Mouse (Mus musculus) yolk sac, embryonic 10.5 days (tissue): Measurements from ENCODE around the gene C2cd4b.

ENCODE experiments used
- DNase-seq: peaks from one replicate; pipeline ENCODE4 v3.0.0-alpha.2; 2017; ENCODE audit warnings: low spot score

C2cd4b gene

DNA sequence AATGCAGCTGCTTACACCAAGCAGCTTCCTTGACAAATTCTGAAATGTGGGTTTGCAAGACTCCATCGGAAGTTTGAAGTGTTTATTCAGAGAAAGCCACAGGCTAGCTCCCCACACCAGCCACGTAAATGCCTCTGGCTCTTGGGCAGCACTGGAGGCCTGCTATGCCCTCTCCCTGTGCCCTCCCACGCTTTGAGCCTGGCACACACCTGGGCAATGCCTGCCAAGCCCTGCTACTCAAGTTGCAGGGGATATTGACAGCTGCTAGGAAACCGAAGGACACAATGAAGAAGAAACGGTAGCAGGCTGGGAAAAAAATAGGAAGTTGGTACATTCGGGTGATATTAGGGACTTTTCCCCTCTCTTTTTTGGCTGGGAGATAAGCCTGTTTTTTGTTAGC is 15.0 kb downstream of the C2cd4b start:
- DNase-seq = no peak

DNA sequence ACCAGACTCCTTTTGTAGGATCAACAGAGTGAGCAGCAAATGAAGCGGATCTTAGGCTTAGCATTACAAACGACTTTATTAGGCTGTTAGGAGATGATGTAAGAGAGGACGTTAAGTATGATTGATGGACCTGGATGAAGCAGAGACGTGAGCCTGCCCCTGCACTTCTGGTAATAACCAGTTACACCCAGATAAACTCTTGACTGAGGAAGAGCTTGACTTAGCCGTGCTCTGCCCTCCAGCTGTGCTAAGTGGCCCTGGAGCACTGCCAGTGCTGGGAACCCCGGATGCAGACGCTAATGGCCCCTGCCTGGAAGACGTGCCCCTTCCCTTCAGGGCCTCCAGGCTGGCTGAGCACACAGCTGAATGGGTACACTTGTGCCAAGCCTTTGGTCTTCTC is 19.3 kb downstream of the C2cd4b start:
- no peak for DNase-seq

- no peak for DNase-seq
Measured at GRCm38 (mm10) chr9:67782786-67783185, 23.5 kb downstream of the C2cd4b start.

DNA sequence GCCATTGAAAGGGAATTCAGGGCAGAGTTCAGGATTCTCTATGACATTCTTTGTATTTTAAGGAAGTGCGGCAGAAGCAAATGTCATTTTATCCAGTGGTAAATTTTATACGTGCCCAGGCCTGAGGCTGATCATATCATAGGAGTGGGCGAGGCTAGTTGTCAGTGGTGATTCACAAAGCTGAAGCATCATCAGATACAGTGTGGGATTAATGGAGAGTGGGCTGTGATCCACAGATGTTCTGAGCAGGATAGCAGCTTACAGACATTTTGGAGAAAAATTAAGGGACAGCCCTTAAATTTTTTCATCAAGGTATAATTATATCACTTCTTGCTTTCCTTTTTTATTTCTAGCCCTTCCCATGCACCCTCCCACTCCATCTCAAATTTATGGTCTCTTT is 24.2 kb downstream of the C2cd4b start:
- DNase-seq = no peak

GRCm38 (mm10) chr9:67783925-67784324 is 24.7 kb downstream of the C2cd4b start:
- DNase-seq = no peak

DNA sequence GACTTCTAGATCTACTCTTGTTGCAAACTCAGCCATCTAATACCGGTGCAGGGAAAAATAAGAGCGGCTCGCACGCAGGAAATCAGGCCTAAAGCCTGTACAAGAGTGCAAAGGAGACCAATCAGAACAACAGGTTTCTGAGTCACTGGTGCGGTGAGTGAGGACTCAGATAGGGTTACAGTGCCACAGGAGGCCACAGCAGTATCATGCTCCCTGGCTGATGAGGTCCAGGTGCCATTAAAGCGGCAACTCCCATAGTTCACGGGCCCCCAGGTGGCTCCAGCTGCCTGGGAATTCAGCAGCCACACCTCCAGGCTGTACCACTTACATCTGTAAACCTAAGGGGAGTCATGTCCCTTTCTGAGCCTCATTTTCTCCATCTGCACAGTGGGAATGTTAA is 27.1 kb downstream of the C2cd4b start:
- no peak for DNase-seq

- DNase-seq = no peak
Measured at GRCm38 (mm10) chr9:67787671-67788070, 28.4 kb downstream of the C2cd4b start.

DNA sequence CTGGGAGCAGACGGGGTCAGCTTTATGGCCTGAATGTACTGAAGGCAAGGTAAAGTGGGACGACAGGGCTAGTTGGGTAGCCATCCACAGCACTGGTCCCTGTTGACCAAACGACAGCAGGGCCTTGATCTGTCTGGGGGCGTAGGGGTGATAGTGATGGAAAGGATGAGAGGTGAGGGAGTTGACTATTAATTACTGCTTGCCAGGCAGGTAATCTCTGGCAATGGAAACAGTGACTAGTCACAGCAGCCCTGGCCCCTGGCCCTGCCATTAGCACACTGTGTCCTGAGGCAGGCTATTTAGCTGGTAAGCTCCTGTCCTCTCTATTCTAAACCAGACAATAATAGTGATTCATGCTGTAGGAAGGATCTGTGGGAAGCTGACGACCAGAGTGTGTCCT is 33.2 kb downstream of the C2cd4b start:
- DNase-seq = no peak

DNA sequence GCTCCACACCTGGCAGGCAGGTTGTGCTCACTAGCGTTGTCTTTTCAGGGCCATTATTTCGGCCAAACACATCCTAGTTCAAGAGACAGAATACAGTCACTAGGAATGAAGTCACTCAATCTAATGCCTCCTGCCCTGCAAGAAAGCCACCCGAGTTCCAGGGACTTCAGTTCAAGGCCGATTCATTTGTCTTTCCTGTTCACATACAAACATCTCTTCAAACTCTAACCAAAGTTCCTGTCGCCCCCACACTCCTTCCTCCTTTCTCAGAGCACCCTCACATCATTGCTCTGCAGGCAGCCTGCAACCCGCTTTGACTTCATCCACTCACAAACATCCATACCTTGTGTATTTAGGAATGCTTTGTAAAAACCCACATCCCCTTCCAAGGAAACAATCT is 34.3 kb downstream of the C2cd4b start:
- DNase-seq = no peak

DNA sequence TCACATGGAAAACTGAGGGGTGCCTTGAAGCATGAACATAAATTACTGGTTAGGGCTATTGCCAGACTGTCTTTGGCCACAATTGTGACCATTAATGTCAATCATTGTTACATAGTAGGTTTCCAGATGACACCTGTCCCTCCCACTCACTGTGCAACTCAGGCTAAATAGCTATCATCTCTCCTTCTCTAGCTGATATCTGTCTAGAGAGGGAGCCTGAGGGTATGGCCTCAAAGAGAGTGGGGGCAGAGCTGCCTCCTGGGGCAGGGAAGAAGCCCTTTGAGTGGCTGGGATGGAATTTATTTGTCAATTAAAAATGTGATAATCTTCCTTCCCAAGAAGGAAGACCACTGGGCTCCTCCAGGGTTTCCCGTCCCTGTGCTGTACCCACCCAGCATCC is 35.0 kb downstream of the C2cd4b start:
- no peak for DNase-seq

- DNase-seq = no peak
Measured at GRCm38 (mm10) chr9:67794668-67795067, 35.4 kb downstream of the C2cd4b start.

DNA sequence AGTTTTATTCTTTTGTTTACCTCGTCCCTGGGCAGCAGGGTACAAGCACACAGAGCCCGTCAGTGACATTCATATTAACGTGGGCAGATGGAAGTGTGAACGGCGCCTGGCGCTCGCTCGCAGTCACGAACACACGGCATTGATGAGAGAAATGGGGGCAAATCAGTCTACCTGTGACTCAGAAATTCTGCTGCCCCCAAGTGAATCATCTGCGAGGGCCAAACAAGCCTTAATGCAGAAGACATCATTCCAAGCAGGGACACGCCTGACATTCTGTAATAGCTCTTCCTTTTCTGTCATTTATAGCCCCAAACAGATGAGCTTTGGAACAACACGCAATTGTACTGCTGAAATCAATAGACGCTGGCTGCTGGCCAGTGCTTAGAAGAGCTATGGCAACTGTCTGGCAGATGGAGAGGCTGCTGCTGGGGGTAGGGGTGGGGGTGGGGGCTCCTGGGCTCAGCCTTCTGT is 36.0 kb downstream of the C2cd4b start:
- DNase-seq = no peak

DNA sequence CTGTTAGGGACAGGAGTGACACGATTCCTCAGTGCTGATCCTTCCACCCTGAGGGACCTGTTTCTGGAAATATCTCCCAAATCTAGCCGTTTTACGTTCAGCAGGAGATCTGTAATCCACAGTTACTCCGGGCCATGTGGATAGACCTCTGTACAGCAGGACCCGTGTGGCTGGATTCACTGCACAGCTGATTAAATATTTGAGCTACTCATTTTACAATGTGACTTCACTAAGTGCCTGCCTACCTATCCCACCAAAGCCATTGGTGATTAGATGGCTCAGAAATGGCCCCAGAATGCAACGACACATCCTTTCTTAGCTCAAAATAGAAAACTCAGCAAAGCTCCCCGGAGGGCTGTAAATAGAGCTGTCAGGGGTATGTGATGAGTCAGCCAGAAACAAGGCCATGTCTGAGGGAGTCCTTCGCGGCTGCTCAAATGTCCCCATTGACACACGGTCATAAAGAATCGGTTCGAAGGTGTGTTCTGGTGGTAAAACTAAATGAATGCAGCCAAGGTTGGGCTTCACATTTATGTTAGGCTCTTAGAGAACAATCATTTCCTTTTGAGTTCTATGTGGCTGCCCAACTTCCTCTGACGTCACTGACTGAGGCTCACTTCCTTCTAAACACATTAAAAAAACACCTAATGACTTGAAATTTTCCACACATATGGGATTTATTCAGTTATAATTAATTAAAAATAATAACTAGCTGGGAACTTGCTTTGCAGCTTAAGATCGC is 40.0 kb downstream of the C2cd4b start:
- no peak for DNase-seq

GRCm38 (mm10) chr9:67802241-67802640 is 43.0 kb downstream of the C2cd4b start:
- DNase-seq = no peak

- no peak for DNase-seq
Measured at GRCm38 (mm10) chr9:67807000-67807399, 47.8 kb downstream of the C2cd4b start.

- no peak for DNase-seq
Measured at GRCm38 (mm10) chr9:67810527-67810926, 51.3 kb downstream of the C2cd4b start.
